Mouse (Mus musculus) intestine, embryonic 14.5 days (tissue): ENCODE data around the gene Gdap1l1. TPM values are rescaled to one million over a fixed set of nuclear protein-coding genes. Genes with fewer than 3 reads are reported as not detected.
"Not testable (repeated sequence)": the region's sequence is repeated elsewhere in the genome, so short reads cannot be mapped to it uniquely, and the experiment has no call there.

ENCODE experiments used
- ATAC-seq: fragments of 200-750 bp; cut with Nextera tagmentation; replicated peaks from 2 replicates; pipeline ENCODE4 v1.8.0; 2017; ENCODE audit warnings: low read depth, moderate number of reproducible peaks, moderate TSS enrichment, moderate library complexity; ENCODE audit not compliant: low FRiP score, low TSS enrichment
- DNase-seq: peaks from one replicate; pipeline ENCODE4 v3.0.0-alpha.2; 2018; ENCODE audit warnings: low spot score
- H3K27ac ChIP-seq: fragments of 300-500 bp; sonication (generic); 2 replicates; pipeline ENCODE4 v1.5.1; 2014; ENCODE audit warnings: low read depth, mild to moderate bottlenecking, control low read depth
- H3K27me3 ChIP-seq: fragments of 300-500 bp; sonication (generic); replicated peaks from 2 replicates; pipeline ENCODE4 v1.6.1; 2014; ENCODE audit warnings: low read length, control low read depth; ENCODE audit not compliant: control insufficient read depth, insufficient read depth
- H3K36me3 ChIP-seq: fragments of 300-500 bp; sonication (generic); 2 replicates; pipeline ENCODE4 v1.6.1; 2014; ENCODE audit warnings: low read length, control low read depth; ENCODE audit not compliant: control insufficient read depth, insufficient read depth
- H3K4me1 ChIP-seq: fragments of 300-500 bp; sonication (generic); replicated peaks from 2 replicates; pipeline ENCODE4 v1.6.1; 2014; ENCODE audit warnings: low read length, control low read depth, mixed read lengths; ENCODE audit not compliant: control insufficient read depth, insufficient read depth
- H3K4me2 ChIP-seq: fragments of 300-500 bp; sonication (generic); 2 replicates; pipeline ENCODE4 v1.6.1; 2014; ENCODE audit warnings: low read length
- H3K4me3 ChIP-seq: fragments of 300-500 bp; sonication (generic); 2 replicates; pipeline ENCODE4 v1.5.1; 2014; ENCODE audit warnings: low read depth, low read length, control low read depth, mixed read lengths
- H3K9ac ChIP-seq: fragments of 300-500 bp; sonication (generic); 2 replicates; pipeline ENCODE4 v1.6.1; 2014; ENCODE audit warnings: mild to moderate bottlenecking, low read length
- H3K9me3 ChIP-seq: fragments of 300-500 bp; sonication (generic); 2 replicates; pipeline ENCODE4 v1.6.1; 2016; ENCODE audit warnings: low read length, control low read depth; ENCODE audit not compliant: control insufficient read depth
- WGBS: fragments of 180-500 bp; shearing (Covaris S2); extraction: QIAGEN DNeasy Blood & Tissue Kit; methylation state at CpG from one replicate; pipeline ENCODE4 v1.1.7; 2014; 5-methylcytosine and 5-hydroxymethylcytosine counted together
- polyA plus RNA-seq: library from polyadenylated mRNA; unstranded; fragments of >200 nt; fragmentation: Nextera tagmentation; extraction: Ambion mirVana; gene quantifications from 2 replicates; pipeline ENCODE4 v1.2.1, GENCODE M21; 2014

Gdap1l1 gene
- polyA plus RNA-seq, 1 experiment from 2014 or later: 9.7 TPM

DNA sequence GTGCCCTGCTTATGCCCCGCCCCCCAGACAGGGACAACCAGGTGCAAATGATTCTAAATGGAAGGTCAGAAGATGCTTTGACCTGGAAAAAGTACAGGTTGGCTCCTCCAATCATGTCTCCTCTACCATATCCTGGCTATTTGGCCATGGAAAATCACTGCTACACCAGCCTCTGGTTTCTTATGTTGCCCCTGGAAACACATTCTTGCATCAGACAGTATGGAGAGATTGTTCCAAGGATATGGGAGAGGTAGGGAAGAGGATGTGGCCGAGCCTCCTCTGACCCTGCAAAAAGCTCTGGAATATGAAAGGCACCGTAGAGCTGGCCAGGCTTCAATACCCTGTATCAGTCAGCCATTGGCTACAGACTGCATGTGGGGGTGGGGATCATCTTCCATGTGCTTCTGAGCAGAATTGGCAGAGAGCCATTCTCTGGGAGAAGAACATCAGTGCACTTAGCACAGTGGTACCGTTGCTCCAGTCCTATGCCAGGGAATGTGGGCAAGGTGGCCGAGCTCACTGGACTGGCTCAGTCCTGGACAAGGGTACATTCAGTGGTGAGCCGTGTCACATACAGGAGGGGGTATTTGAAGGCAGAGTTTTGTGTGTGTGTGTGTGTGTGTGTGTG lies 12.5 kb downstream of the Gdap1l1 start:
- Histone ChIP-seq H3K9ac (no peak overlapping the region), H3K4me1 (no peaks in the 10 kb centered on the region), H3K27ac (no peak overlapping the region), H3K4me3 (no peak overlapping the region), H3K9me3 (no peaks in the 10 kb centered on the region), H3K27me3 (no peaks in the 10 kb centered on the region), H3K4me2 (no peak overlapping the region), H3K36me3 (no peaks in the 10 kb centered on the region)
- DNase-seq (no peak), ATAC-seq (no peak)
- 60% methylated on average over 6 of the region's 6 CpGs for WGBS

DNA sequence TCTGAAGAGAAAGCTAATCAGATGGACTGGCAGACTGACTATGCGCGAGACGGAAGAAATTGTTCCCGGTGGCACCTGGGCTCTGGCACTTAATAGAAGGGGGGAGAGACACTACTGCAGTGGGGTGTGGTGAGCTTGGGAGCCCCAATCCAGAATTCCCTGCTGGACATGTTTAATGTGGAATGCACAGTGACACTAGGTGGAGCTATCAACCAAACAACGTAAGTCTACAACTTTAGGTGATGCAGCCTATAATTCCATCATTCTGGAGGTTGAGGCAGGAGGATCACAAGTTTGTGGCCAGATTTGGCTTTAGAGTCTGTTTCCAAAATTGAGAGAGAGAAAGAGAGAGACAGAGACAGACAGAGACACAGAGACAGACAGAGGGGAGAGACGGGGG lies 14.5 kb downstream of the Gdap1l1 start:
- Histone ChIP-seq H3K36me3 (no peaks in the 10 kb centered on the region), H3K4me2 (no peak overlapping the region), H3K9me3 (no peaks in the 10 kb centered on the region), H3K9ac (no peak overlapping the region), H3K4me1 (no peaks in the 10 kb centered on the region), H3K27ac (no peak overlapping the region), H3K27me3 (0 out of 2 replicates have a peak, but pooled peaks cover 6% of the 10 kb centered on the region), H3K4me3 (no peak overlapping the region)
- DNase-seq (no peak), ATAC-seq (no peak)
- WGBS: 93% methylated on average over 6 of the region's 6 CpGs

DNA sequence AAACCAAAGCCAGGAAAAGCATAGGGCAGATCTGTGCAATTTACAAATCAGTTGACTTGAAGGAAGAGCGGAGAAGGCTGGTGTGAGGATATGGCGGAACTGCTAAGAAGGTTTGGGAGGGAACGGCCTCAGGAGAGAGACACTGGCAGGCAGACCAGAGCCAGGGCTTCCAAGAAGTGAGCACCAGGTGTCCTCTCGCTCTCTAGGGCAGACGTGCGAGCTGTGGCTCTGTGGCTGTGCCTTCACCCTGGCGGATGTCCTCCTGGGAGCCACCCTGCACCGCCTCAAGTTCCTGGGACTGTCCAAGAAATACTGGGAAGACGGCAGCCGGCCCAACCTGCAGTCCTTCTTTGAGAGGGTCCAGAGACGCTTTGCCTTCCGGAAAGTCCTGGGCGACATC lies 15.1 kb downstream of the Gdap1l1 start:
- no peak overlapping the region for H3K4me2 ChIP-seq
- H3K4me3 ChIP-seq: no peak overlapping the region
- H3K9me3 ChIP-seq: no peaks in the 10 kb centered on the region
- 83% methylated on average over 13 of the region's 13 CpGs for WGBS
- H3K4me1 ChIP-seq: no peaks in the 10 kb centered on the region
- H3K9ac ChIP-seq: no peak overlapping the region
- ATAC-seq (no peak), DNase-seq (no peak)
- H3K27ac ChIP-seq: no peak overlapping the region
- H3K27me3 ChIP-seq: peaks cover 11% of the 10 kb centered on the region
- H3K36me3 ChIP-seq: no peaks in the 10 kb centered on the region

DNA sequence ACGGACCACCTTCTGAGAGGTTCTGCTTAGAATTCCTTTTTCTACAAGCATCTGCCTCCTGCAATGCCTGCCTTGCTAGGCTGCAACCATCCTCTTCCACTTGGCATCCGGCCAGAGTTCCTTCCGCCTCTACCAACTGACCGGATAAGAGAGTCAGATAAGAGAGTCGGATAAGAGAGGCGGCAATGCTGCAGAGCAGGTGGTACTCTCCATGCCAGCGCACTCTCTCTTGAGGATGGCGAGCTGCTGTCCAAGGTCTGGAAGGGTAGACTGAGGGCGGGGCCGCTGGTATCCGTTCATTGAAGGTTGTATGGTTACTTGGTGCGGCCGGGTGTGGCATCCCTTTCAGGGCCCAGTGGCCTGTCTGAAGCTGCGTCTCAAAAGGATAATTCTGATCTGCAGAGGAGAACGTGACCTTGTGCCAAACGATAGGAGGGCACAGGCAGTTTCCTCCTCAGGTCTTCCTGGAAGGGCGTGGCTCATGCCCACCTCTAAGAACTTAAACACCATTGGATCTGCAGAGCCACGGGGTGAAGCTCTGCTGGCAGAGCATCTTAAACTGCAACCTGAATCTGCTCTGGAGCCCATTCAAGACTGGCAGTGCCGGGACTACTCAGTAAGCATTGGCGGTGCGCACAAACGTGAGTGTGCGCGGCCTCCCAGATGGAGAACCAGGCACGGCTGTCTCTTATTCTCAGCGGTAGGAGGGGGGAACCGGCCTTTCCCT lies 20.4 kb downstream of the Gdap1l1 start:
- WGBS: 46% methylated on average over 27 of the region's 27 CpGs
- H3K4me3 ChIP-seq: no peak overlapping the region
- H3K27me3 ChIP-seq: peaks cover 24% of the 10 kb centered on the region
- H3K4me2 ChIP-seq: no peak overlapping the region
- ATAC-seq (no peak), DNase-seq (no peak)
- H3K9ac ChIP-seq: no peak overlapping the region
- no peaks in the 10 kb centered on the region for H3K36me3 ChIP-seq
- H3K9me3 ChIP-seq: no peaks in the 10 kb centered on the region
- no peak overlapping the region for H3K27ac ChIP-seq
- no peaks in the 10 kb centered on the region for H3K4me1 ChIP-seq

DNA sequence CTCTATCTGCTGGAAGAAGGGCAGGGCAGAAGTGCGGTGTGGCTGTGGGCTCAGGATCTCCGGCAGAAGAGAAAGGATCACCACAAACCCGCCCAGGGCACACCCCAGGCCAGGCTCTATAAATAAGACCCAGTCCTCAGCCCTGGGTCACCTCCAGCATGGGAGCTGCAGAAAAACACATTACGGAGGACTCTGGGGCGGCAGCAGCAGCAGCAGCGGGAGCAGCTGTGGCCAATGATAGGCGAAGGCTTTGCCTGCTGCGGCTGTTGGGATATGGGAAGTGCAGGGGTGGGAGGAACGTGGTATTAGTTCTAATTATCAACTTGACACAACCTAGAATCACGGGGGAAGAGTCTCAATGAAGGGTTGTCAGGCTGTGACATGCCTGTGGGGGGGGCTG lies 21.1 kb downstream of the Gdap1l1 start:
- H3K27me3 ChIP-seq: peaks cover 24% of the 10 kb centered on the region
- DNase-seq (no peak), ATAC-seq (no peak)
- 44% methylated on average over 10 of the region's 10 CpGs for WGBS
- no peaks in the 10 kb centered on the region for H3K36me3 ChIP-seq
- no peak overlapping the region for H3K9ac ChIP-seq
- no peaks in the 10 kb centered on the region for H3K9me3 ChIP-seq
- H3K4me1 ChIP-seq: no peaks in the 10 kb centered on the region
- no peak overlapping the region for H3K4me3 ChIP-seq
- H3K27ac ChIP-seq: no peak overlapping the region
- no peak overlapping the region for H3K4me2 ChIP-seq

DNA sequence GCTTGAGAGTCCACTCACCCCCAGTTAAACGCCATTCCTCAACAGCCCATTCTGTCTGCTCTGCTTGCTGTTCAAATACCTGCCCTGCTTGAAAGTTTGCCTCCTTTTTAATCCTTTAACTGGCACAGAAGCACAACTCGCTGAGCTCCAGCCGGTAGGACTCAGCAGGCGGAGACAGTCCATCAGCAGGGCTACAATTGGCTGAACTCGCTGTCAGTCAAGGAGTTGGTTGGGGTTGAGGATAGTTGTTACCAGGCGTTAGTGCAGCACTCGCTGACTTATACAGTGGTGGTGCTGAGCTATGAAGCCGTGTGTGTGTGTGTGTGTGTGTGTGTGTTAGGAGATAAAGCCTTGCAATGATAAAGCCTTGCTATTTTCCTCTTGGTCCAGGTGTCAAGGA lies 22.3 kb downstream of the Gdap1l1 start:
- ATAC-seq: no peak
- H3K27me3 ChIP-seq: peaks cover 24% of the 10 kb centered on the region
- H3K4me2 ChIP-seq: no peak overlapping the region
- no peaks in the 10 kb centered on the region for H3K4me1 ChIP-seq
- no peak for DNase-seq
- no peak overlapping the region for H3K4me3 ChIP-seq
- no peak overlapping the region for H3K9ac ChIP-seq
- WGBS: 88% methylated on average over 8 of the region's 8 CpGs
- H3K36me3 ChIP-seq: 0 out of 2 replicates have a peak, but pooled peaks cover 4% of the 10 kb centered on the region
- H3K27ac ChIP-seq: no peak overlapping the region
- H3K9me3 ChIP-seq: no peaks in the 10 kb centered on the region

DNA sequence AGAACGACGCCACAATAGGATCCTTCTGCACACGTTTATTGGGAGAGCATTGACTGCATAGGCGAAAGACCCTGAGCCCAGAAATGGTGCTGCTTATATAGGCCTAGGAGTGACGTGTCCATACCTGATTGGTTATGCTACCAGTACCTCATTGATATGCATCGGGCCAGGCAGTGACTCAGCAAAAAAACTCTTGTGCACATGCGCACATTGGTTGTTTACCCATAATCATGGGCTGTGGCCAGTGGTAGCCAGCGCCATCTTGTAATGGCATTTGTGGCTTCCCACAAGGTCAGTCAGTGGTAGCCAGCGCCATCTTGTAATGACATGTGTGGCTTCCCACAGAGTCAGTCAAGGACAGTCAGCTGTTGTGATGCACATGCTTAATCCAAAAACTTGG lies 23.0 kb downstream of the Gdap1l1 start:
- H3K9ac ChIP-seq, H3K4me1 ChIP-seq, ATAC-seq, H3K9me3 ChIP-seq, H3K36me3 ChIP-seq, H3K27ac ChIP-seq, H3K4me2 ChIP-seq, H3K4me3 ChIP-seq, DNase-seq: not testable (repeated sequence)
- H3K27me3 ChIP-seq: peaks cover 24% of the 10 kb centered on the region
- 92% methylated on average over 9 of the region's 9 CpGs for WGBS

DNA sequence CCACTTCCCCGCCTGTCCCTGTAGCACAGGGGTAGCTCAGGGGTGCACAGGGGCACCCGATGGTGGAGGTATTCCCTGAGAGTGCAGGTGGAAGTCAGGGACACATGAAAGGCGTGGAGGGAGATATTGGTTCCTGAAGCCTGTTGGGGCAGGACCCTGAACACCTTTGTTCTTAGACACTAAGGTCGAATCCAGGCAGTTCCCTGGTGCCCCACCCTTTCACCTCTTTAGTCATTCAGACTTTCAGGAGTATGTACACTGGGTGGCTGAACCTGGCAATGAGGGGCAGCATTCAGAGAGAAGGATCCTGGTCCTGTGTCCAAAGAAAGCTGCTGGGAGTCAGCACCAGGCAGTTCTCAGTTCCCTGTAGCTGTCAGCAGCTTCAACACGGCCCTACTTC lies 24.1 kb downstream of the Gdap1l1 start:
- no peak for DNase-seq
- 71% methylated on average over 5 of the region's 5 CpGs for WGBS
- no peak overlapping the region for H3K4me3 ChIP-seq
- no peaks in the 10 kb centered on the region for H3K4me1 ChIP-seq
- no peak overlapping the region for H3K9ac ChIP-seq
- H3K4me2 ChIP-seq: no peak overlapping the region
- no peak overlapping the region for H3K27ac ChIP-seq
- no peak for ATAC-seq
- peaks cover 19% of the 10 kb centered on the region for H3K27me3 ChIP-seq
- H3K36me3 ChIP-seq: 0 out of 2 replicates have a peak, but pooled peaks cover 5% of the 10 kb centered on the region
- H3K9me3 ChIP-seq: no peaks in the 10 kb centered on the region

DNA sequence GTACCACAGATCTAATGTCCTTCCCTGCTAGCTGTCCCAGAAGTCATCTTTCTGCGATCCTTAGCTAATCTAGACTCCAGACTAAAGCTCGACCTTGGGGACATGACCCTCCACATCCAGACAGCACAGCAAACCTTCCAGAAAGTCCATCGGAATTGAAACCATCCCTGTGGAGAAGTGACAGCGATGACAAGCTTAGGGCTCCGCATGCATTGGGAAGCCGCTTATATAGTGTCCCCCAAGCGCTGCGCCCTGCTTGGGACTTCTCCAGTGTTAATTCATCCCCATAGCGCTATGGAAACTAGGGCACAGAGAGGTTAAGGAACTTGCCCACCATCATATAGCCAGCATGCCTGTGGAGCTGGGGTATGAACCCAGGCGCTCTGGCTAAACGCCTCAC lies 24.5 kb downstream of the Gdap1l1 start:
- no peak overlapping the region for H3K9ac ChIP-seq
- 74% methylated on average over 11 of the region's 11 CpGs for WGBS
- no peak for ATAC-seq

More for the DNA sequence above, 24.5 kb downstream of the Gdap1l1 start:
- Histone ChIP-seq H3K4me2 (no peak overlapping the region), H3K27ac (no peak overlapping the region), H3K36me3 (0 out of 2 replicates have a peak, but pooled peaks cover 5% of the 10 kb centered on the region), H3K9me3 (no peaks in the 10 kb centered on the region), H3K27me3 (peaks cover 17% of the 10 kb centered on the region), H3K4me3 (no peak overlapping the region), H3K4me1 (no peaks in the 10 kb centered on the region)
- DNase-seq: no peak
